Mouse (Mus musculus): ENCODE measurements around the gene Pak4. TPM values are rescaled to one million over a fixed set of nuclear protein-coding genes. Genes with fewer than 3 reads are reported as not detected.
"Not testable (repeated sequence)": the region's sequence is repeated elsewhere in the genome, so short reads cannot be mapped to it uniquely, and the experiment has no call there.

Gene Pak4
- total RNA-seq, 4 experiments from 2014 or later: 12.2 to 14.2 (median 13.1) TPM

GRCm38 (mm10) chr7:28510405-28510974 lies 87.5 kb downstream of the Pak4 start, which contains the start of gene Ifnl2:
Gene Ifnl2 (minus strand): TSS chr7:28510455.
- DNase-seq (ENCODE audit: low spot score in 2 of 2): not testable (repeated sequence)

- DNase-seq (ENCODE audit: low spot score in 2 of 2): not testable (repeated sequence)
These were observed 88.9 kb downstream of the Pak4 start for GRCm38 (mm10) chr7:28509121-28509520.

Small RNA genes within 50 kb of the gene (microRNA-seq; reads per million reads assigned to microRNA genes)
- 0.51 to 2.6 reads per million in 2 experiments for gene Mir7049

Other genes starting within 250 kb of the Pak4 start
- gene Rps16, start 247.5 kb downstream of the Pak4 start, total RNA-seq (2022): 100 to 1,000 TPM; 531 to 646 (median 582) TPM
- 1 to 10 TPM; 5.8 to 7.8 (median 6.5) TPM for gene Plekhg2, start 225.6 kb downstream of the Pak4 start, total RNA-seq (2022)
- 1 to 10 TPM; 1.8 to 7.9 (median 5.0) TPM for gene Zfp36, start 217.9 kb downstream of the Pak4 start, total RNA-seq (2022)
- gene Med29, start 205.5 kb downstream of the Pak4 start, total RNA-seq (2022): 10 to 100 TPM; 16.0 to 20.2 (median 17.1) TPM
- 10 to 100 TPM; 72.9 to 77.5 (median 75.4) TPM for gene Paf1, start 205.2 kb downstream of the Pak4 start, total RNA-seq (2022)
- 1 to 10 TPM; 1.6 to 5.2 (median 3.2) TPM for gene Gmfg, start 160.7 kb downstream of the Pak4 start, total RNA-seq (2022)
- 10 to 100 TPM; 68.2 to 77.3 (median 71.5) TPM for gene Lrfn1, start 146.2 kb downstream of the Pak4 start, total RNA-seq (2022)
- gene Ifnl2, start 87.7 kb downstream of the Pak4 start, total RNA-seq (2022): not detected
- not detected for gene Ifnl3, start 75.3 kb downstream of the Pak4 start, total RNA-seq (2022)
- not detected for gene Sycn, start 57.3 kb downstream of the Pak4 start, total RNA-seq (2022)
- under 1 TPM in 1 of 4 experiments, not detected in 3; 0.36 TPM for gene Nccrp1, start 50.9 kb downstream of the Pak4 start, total RNA-seq (2022)
- 10 to 100 TPM; 62.6 to 73.9 (median 66.2) TPM for gene Samd4b, start within 50 bp of the Pak4 start, total RNA-seq (2022)
- 1 to 10 TPM; 2.2 to 3.8 (median 2.4) TPM for gene Acp7, start 33.1 kb upstream of the Pak4 start, total RNA-seq (2022)
- 10 to 100 TPM; 16.1 to 30.5 (median 22.7) TPM for gene Fbxo27, start 94.7 kb upstream of the Pak4 start, total RNA-seq (2022)
- 1 to 10 TPM in 3 of 4 experiments, under 1 TPM in 1; 0.74 to 2.0 (median 1.8) TPM for gene Fbxo17, start 118.6 kb upstream of the Pak4 start, total RNA-seq (2022)
- gene Mrps12, start 143.6 kb upstream of the Pak4 start, total RNA-seq (2022): 10 to 100 TPM; 51.7 to 65.6 (median 53.9) TPM
- 10 to 100 TPM; 11.2 to 13.9 (median 12.0) TPM for gene Sars2, start 143.8 kb upstream of the Pak4 start, total RNA-seq (2022)
- 1 to 10 TPM in 2 of 4 experiments, under 1 TPM in 2; 0.32 to 1.4 (median 0.87) TPM for gene Ccer2, start 158.0 kb upstream of the Pak4 start, total RNA-seq (2022)
- 100 to 1,000 TPM; 129 to 157 (median 142) TPM for gene Sirt2, start 168.6 kb upstream of the Pak4 start, total RNA-seq (2022)
- 10 to 100 TPM; 23.0 to 25.5 (median 24.7) TPM for gene Nfkbib, start 169.3 kb upstream of the Pak4 start, total RNA-seq (2022)
- gene Rinl, start 190.8 kb upstream of the Pak4 start, total RNA-seq (2022): 1 to 10 TPM; 2.5 to 5.3 (median 3.8) TPM
- 100 to 1,000 TPM; 403 to 453 (median 434) TPM for gene Hnrnpl, start 210.4 kb upstream of the Pak4 start, total RNA-seq (2022)
- gene Ech1, start 227.0 kb upstream of the Pak4 start, total RNA-seq (2022): 10 to 100 TPM; 64.2 to 77.6 (median 67.7) TPM
- 1 to 10 TPM; 2.4 to 6.9 (median 4.9) TPM for gene Lgals4, start 235.7 kb upstream of the Pak4 start, total RNA-seq (2022)

Measured in layer of hippocampus, adult 8-10 months (tissue).